Mouse (Mus musculus) CH12.LX (cell line): ENCODE measurements at regions not wholly inside any gene's neighbourhood (a gene's known extent, or its start where the extent isn't known, plus 50 kb on each side); places are given as distances from the start of the nearest gene placed in this dataset.

Source experiments
- CTCF ChIP-seq, 2 experiments: IDR thresholded peaks in 1 of 2; conservative IDR thresholded peaks in 1 of 2; 2 replicates each; pipeline ENCODE4 v1.5.1; 2011 to 2012; ENCODE audit warnings: low read depth in 2 of 2, low read length in 2 of 2, improper control_type of control experiment in 1 of 2, inconsistent platforms in 1 of 2, mild to moderate bottlenecking in 1 of 2, moderate library complexity in 1 of 2
- EP300 ChIP-seq: IDR thresholded peaks from 2 replicates; pipeline ENCODE4 v1.6.1; 2011; ENCODE audit warnings: low read length, improper control_type of control experiment
- KAT2A ChIP-seq: IDR thresholded peaks from 2 replicates; pipeline ENCODE4 v1.6.1; 2012; ENCODE audit warnings: low read length, improper control_type of control experiment, inconsistent platforms; ENCODE audit not compliant: insufficient replicate concordance
- MAX ChIP-seq: IDR thresholded peaks from 2 replicates; pipeline ENCODE4 v1.6.1; 2011; ENCODE audit warnings: low read length, improper control_type of control experiment
- POLR2A ChIP-seq: IDR thresholded peaks from 2 replicates; pipeline ENCODE4 v1.6.1; 2011; ENCODE audit warnings: low read depth, mild to moderate bottlenecking, improper control_type of control experiment, low read length
- RAD21 ChIP-seq: IDR thresholded peaks from 2 replicates; pipeline ENCODE4 v1.6.1; 2011; ENCODE audit warnings: low read depth, mild to moderate bottlenecking, low read length, improper control_type of control experiment, moderate library complexity
- RCOR1 ChIP-seq: conservative IDR thresholded peaks from 2 replicates; pipeline ENCODE4 v1.6.1; 2012; ENCODE audit warnings: low read depth, mild to moderate bottlenecking, inconsistent platforms, low read length, improper control_type of control experiment
- TBP ChIP-seq: conservative IDR thresholded peaks from 2 replicates; pipeline ENCODE4 v1.6.1; 2011; ENCODE audit warnings: low read depth, low read length, improper control_type of control experiment
- TCF12 ChIP-seq: IDR thresholded peaks from 2 replicates; pipeline ENCODE4 v1.6.1; 2014; ENCODE audit warnings: low read depth, mild to moderate bottlenecking, inconsistent platforms, low read length, improper control_type of control experiment

GRCm38 (mm10) chr14:76644716-76645115 lies 88.0 kb upstream of the Serp2 start:
- TF ChIP-seq CTCF (conservative IDR thresholded peaks at IDR 0.05 in 1 of 2, IDR thresholded peaks at IDR 0.05 in 1 of 2; ENCODE audit: low read depth in 2 of 2, low read length in 2 of 2) = no peak
- no peak for TF ChIP-seq KAT2A
- TF ChIP-seq POLR2A = no peak
- no peak for TF ChIP-seq EP300
- TF ChIP-seq TCF12 = no peak
- no peak for TF ChIP-seq RCOR1
- TF ChIP-seq RAD21 = no peak
- no peak for TF ChIP-seq TBP
- no peak for TF ChIP-seq MAX
